Mouse (Mus musculus): ENCODE results near the gene Gpr35. TPM values are rescaled to one million over a fixed set of nuclear protein-coding genes. Genes with fewer than 3 reads are reported as not detected.

Gpr35 gene
- polyA plus RNA-seq, 1 experiment from 2014 or later, result 0.32 TPM

DNA sequence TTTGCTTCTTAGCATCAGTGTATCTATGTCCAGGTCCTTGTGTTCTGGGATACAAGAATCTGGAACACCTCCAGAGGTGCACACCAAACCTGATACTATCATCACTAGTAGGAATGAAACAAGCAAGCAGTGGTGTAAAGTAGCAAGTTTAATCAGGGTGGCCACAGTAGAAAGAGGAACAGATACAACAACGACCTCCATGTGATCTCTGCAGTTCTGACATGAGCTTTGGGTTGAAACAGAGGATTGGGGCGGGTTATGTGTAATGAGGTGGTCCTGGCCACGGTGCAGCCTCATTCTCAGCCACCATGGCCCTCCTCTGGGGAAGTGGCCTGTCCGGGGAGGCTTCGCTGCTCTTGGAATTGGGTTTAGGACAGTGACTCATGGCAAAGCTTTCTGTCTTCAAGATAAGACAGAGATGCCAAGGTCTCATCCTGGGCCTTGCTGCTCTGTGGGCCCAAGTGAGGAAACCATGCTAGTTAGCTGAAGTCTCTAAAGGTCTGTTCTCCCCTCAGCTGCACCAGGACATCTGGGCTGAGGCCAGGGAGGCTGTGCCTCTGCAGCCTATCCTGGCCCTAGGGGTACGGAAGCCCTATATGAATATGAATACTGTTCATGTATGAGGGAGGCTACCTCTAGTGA is 41.7 kb downstream of the Gpr35 start:
- H3K4me2 ChIP-seq (replicated peaks), result no peak overlapping the region
- H3K9me3 ChIP-seq (ENCODE audit: control insufficient read depth, low read length), result no peaks in the 10 kb centered on the region
- ATAC-seq (ENCODE audit: low FRiP score) (no peak), DNase-seq (ENCODE audit: low spot score) (no peak)
- no peaks in the 10 kb centered on the region for H3K36me3 ChIP-seq (replicated peaks; ENCODE audit: control insufficient read depth, insufficient read depth)
- no peak overlapping the region for H3K27ac ChIP-seq
- no peaks in the 10 kb centered on the region for H3K27me3 ChIP-seq (ENCODE audit: control insufficient read depth, insufficient read depth, low read length)
- 85% methylated on average over 6 of the region's 6 CpGs for WGBS
- H3K4me1 ChIP-seq (replicated peaks; ENCODE audit: control insufficient read depth, insufficient read depth, low read length), result no peaks in the 10 kb centered on the region
- no peak overlapping the region for H3K9ac ChIP-seq
- H3K4me3 ChIP-seq (replicated peaks; ENCODE audit: low read length), result no peak overlapping the region

DNA sequence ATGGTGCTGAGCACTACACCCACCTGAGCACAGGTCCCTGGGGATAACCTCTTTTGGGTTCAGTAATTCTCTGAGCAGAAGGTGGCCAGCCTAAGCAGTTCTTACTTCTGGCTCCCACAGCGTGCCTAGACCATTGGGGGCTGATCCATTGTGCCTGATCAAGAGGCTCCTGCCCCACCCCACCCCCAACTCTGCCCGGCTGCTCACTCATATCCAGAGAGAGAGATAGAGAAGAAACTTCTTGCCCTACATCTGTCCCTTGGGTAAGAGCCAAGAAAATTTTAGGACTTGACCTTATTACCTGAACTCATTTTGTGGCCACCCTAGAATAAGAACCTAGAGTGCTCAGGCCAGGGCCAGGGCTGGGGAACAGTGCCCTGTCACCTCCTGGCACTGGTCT is 42.2 kb downstream of the Gpr35 start:
- H3K4me3 ChIP-seq (replicated peaks; ENCODE audit: low read length), result no peak overlapping the region
- no peak overlapping the region for H3K9ac ChIP-seq
- H3K4me2 ChIP-seq (replicated peaks), result no peak overlapping the region
- no peak for ATAC-seq (ENCODE audit: low FRiP score)
- no peak for DNase-seq (ENCODE audit: low spot score)
- H3K27ac ChIP-seq, result no peak overlapping the region
- H3K27me3 ChIP-seq (ENCODE audit: control insufficient read depth, insufficient read depth, low read length), result no peaks in the 10 kb centered on the region
- no peaks in the 10 kb centered on the region for H3K36me3 ChIP-seq (replicated peaks; ENCODE audit: control insufficient read depth, insufficient read depth)
- WGBS, result 53% methylated on average over 2 of the region's 2 CpGs
- H3K4me1 ChIP-seq (replicated peaks; ENCODE audit: control insufficient read depth, insufficient read depth, low read length), result no peaks in the 10 kb centered on the region
- H3K9me3 ChIP-seq (ENCODE audit: control insufficient read depth, low read length), result no peaks in the 10 kb centered on the region

GRCm38 (mm10) chr1:93006061-93006460 is 55.4 kb downstream of the Gpr35 start, which contains the start of gene Aqp12:
Aqp12 (plus strand) TSS chr1:93006334.
- Histone ChIP-seq H3K9me3 (ENCODE audit: control insufficient read depth, low read length) (no peaks in the 10 kb centered on the region), H3K4me1 (replicated peaks; ENCODE audit: control insufficient read depth, insufficient read depth, low read length) (no peaks in the 10 kb centered on the region), H3K27ac (no peak within 1 kb of the TSS), H3K27me3 (ENCODE audit: control insufficient read depth, insufficient read depth, low read length) (no peaks in the 10 kb centered on the region), H3K9ac (no peak within 1 kb of the TSS), H3K36me3 (replicated peaks; ENCODE audit: control insufficient read depth, insufficient read depth) (no peaks in the 10 kb centered on the region), H3K4me2 (replicated peaks) (no peak within 1 kb of the TSS), H3K4me3 (replicated peaks; ENCODE audit: low read length) (no peak within 1 kb of the TSS)
- DNase-seq (ENCODE audit: low spot score), result no peak
- ATAC-seq (ENCODE audit: low FRiP score), result no peak
- WGBS, result 81% methylated on average over 7 of the region's 7 CpGs

- H3K27ac ChIP-seq, result no peak overlapping the region
- no peaks in the 10 kb centered on the region for H3K4me1 ChIP-seq (replicated peaks; ENCODE audit: control insufficient read depth, insufficient read depth, low read length)
- ATAC-seq (ENCODE audit: low FRiP score) (no peak), DNase-seq (ENCODE audit: low spot score) (no peak)
- no peak overlapping the region for H3K4me3 ChIP-seq (replicated peaks; ENCODE audit: low read length)
- H3K27me3 ChIP-seq (ENCODE audit: control insufficient read depth, insufficient read depth, low read length), result no peaks in the 10 kb centered on the region
- no peaks in the 10 kb centered on the region for H3K9me3 ChIP-seq (ENCODE audit: control insufficient read depth, low read length)
- H3K4me2 ChIP-seq (replicated peaks), result no peak overlapping the region
- H3K36me3 ChIP-seq (replicated peaks; ENCODE audit: control insufficient read depth, insufficient read depth), result no peaks in the 10 kb centered on the region
- no peak overlapping the region for H3K9ac ChIP-seq
- 74% methylated on average over 4 of the region's 4 CpGs for WGBS
Measured at GRCm38 (mm10) chr1:93009196-93009595, 58.5 kb downstream of the Gpr35 start.

DNA sequence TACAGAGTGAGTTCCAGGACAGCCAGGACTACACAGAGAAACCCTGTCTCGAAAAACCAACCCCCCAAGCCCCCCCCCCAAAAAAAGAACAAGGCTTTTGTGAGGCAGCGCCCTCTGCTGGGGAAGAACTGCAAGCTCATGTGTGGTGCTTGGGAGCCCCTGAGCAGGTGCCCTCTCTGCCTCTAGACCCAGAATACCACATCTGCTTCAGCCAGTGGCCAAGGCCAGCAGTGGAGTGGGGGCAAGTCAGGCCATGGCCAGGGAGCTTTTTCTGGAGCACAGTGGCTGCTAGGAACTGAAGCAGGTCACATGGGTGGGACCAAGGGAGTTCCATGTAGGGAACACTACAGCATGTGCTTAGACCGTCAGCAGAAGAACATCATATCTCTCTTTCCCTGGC is 60.1 kb downstream of the Gpr35 start:
- Histone ChIP-seq H3K27ac (no peak overlapping the region), H3K27me3 (ENCODE audit: control insufficient read depth, insufficient read depth, low read length) (no peaks in the 10 kb centered on the region), H3K9ac (no peak overlapping the region), H3K9me3 (ENCODE audit: control insufficient read depth, low read length) (no peaks in the 10 kb centered on the region), H3K36me3 (replicated peaks; ENCODE audit: control insufficient read depth, insufficient read depth) (peaks cover 7% of the 10 kb centered on the region; the same call in 1 of the 2 replicates), H3K4me1 (replicated peaks; ENCODE audit: control insufficient read depth, insufficient read depth, low read length) (no peaks in the 10 kb centered on the region), H3K4me3 (replicated peaks; ENCODE audit: low read length) (no peak overlapping the region), H3K4me2 (replicated peaks) (no peak overlapping the region)
- DNase-seq (ENCODE audit: low spot score), result no peak
- WGBS, result 32% methylated on average over 3 of the region's 3 CpGs
- no peak for ATAC-seq (ENCODE audit: low FRiP score)

GRCm38 (mm10) chr1:93012103-93012585 is 61.5 kb downstream of the Gpr35 start:
- H3K9me3 ChIP-seq (ENCODE audit: control insufficient read depth, low read length), result no peaks in the 10 kb centered on the region
- H3K4me3 ChIP-seq (replicated peaks; ENCODE audit: low read length), result no peak overlapping the region
- H3K27me3 ChIP-seq (ENCODE audit: control insufficient read depth, insufficient read depth, low read length), result no peaks in the 10 kb centered on the region
- DNase-seq (ENCODE audit: low spot score) (no peak), ATAC-seq (ENCODE audit: low FRiP score) (no peak)
- H3K36me3 ChIP-seq (replicated peaks; ENCODE audit: control insufficient read depth, insufficient read depth), result peaks cover 19% of the 10 kb centered on the region
- no peaks in the 10 kb centered on the region for H3K4me1 ChIP-seq (replicated peaks; ENCODE audit: control insufficient read depth, insufficient read depth, low read length)
- no peak overlapping the region for H3K9ac ChIP-seq
- no peak overlapping the region for H3K27ac ChIP-seq
- no peak overlapping the region for H3K4me2 ChIP-seq (replicated peaks)
- WGBS, result 87% methylated on average over 7 of the region's 7 CpGs

DNA sequence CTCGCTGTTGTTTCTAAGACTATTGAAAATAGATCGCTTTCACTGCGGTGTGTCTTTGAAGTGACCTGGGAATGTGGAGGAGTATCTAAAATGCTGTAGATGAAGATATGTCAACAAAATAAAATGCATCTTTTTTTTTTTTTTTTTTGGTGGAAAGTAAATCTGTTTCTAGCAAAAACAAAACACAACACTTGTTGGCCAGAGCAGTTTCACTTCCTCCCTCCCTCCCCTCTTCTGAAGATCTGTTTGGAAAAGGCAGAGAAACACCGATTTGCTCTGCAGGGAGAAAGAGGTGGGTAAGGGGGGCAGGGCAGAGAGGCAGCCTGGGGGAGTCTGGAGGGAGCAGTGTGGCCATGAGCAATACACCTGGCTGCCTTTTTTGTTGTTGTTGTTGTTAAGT is 62.7 kb downstream of the Gpr35 start:
- WGBS, result 88% methylated on average over 4 of the region's 4 CpGs
- ATAC-seq (ENCODE audit: low FRiP score) (no peak), DNase-seq (ENCODE audit: low spot score) (no peak)

DNA sequence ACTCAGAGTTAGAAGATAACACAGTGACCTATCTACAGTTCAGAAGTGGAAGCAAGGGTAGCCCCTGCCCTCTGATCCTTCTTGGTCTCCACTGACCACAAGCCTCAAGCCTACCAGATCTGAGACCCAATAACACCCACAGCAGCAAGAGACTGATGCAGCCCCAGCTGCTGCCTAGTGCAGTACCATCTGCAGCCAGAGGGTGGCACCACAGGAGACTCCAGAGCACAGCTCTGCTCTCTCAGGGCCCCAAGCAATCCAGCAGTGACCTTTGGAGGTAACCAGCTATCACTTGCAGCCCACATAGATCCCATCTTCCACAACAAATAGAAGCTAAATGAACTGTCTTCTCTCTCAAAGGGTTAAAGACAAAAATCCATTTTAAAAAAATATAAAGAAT is 63.8 kb downstream of the Gpr35 start:
- no peak overlapping the region for H3K27ac ChIP-seq
- no peak overlapping the region for H3K4me2 ChIP-seq (replicated peaks)

More for the DNA sequence above, 62.7 kb downstream of the Gpr35 start:
- no peaks in the 10 kb centered on the region for H3K27me3 ChIP-seq (ENCODE audit: control insufficient read depth, insufficient read depth, low read length)
- H3K4me3 ChIP-seq (replicated peaks; ENCODE audit: low read length), result no peak overlapping the region
- H3K4me2 ChIP-seq (replicated peaks), result no peak overlapping the region
- peaks cover 31% of the 10 kb centered on the region for H3K36me3 ChIP-seq (replicated peaks; ENCODE audit: control insufficient read depth, insufficient read depth)
- H3K27ac ChIP-seq, result no peak overlapping the region
- no peaks in the 10 kb centered on the region for H3K4me1 ChIP-seq (replicated peaks; ENCODE audit: control insufficient read depth, insufficient read depth, low read length)
- no peaks in the 10 kb centered on the region for H3K9me3 ChIP-seq (ENCODE audit: control insufficient read depth, low read length)
- no peak overlapping the region for H3K9ac ChIP-seq

DNA sequence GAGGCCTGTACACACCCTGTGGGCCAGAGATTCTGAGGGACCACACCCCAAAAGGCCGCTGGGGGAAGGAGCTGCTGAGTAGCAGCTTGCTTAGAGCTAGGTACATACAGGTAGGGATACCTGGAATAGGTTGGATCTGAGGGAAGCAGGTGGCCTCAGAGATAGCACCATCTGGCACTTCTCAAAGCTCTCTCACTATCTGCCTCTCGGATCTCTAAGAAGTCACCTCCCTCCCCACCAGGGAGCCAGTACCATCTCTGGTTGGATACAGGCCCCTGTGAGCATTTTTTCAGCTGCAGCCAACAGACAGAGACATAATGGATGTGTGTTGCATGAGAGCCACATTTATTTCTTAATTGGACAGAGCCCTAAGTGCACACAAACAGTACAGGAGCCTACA is 64.5 kb downstream of the Gpr35 start:
- Histone ChIP-seq H3K27ac (no peak overlapping the region), H3K4me3 (replicated peaks; ENCODE audit: low read length) (no peak overlapping the region), H3K36me3 (replicated peaks; ENCODE audit: control insufficient read depth, insufficient read depth) (peaks cover 49% of the 10 kb centered on the region), H3K9ac (no peak overlapping the region), H3K4me2 (replicated peaks) (no peak overlapping the region), H3K27me3 (ENCODE audit: control insufficient read depth, insufficient read depth, low read length) (no peaks in the 10 kb centered on the region), H3K4me1 (replicated peaks; ENCODE audit: control insufficient read depth, insufficient read depth, low read length) (no peaks in the 10 kb centered on the region), H3K9me3 (ENCODE audit: control insufficient read depth, low read length) (no peaks in the 10 kb centered on the region)
- no peak for DNase-seq (ENCODE audit: low spot score)
- no peak for ATAC-seq (ENCODE audit: low FRiP score)
- WGBS, result 66% methylated on average over 2 of the region's 2 CpGs

More for the DNA sequence above, 63.8 kb downstream of the Gpr35 start:
- DNase-seq (ENCODE audit: low spot score) (peak; percentile 72), ATAC-seq (ENCODE audit: low FRiP score) (peak; percentile 46; the same call in 1 of the 2 replicates)
- H3K36me3 ChIP-seq (replicated peaks; ENCODE audit: control insufficient read depth, insufficient read depth), result peaks cover 42% of the 10 kb centered on the region
- no peaks in the 10 kb centered on the region for H3K9me3 ChIP-seq (ENCODE audit: control insufficient read depth, low read length)
- H3K27me3 ChIP-seq (ENCODE audit: control insufficient read depth, insufficient read depth, low read length), result no peaks in the 10 kb centered on the region
- H3K4me3 ChIP-seq (replicated peaks; ENCODE audit: low read length), result no peak overlapping the region
- H3K4me1 ChIP-seq (replicated peaks; ENCODE audit: control insufficient read depth, insufficient read depth, low read length), result no peaks in the 10 kb centered on the region
- no peak overlapping the region for H3K9ac ChIP-seq

DNA sequence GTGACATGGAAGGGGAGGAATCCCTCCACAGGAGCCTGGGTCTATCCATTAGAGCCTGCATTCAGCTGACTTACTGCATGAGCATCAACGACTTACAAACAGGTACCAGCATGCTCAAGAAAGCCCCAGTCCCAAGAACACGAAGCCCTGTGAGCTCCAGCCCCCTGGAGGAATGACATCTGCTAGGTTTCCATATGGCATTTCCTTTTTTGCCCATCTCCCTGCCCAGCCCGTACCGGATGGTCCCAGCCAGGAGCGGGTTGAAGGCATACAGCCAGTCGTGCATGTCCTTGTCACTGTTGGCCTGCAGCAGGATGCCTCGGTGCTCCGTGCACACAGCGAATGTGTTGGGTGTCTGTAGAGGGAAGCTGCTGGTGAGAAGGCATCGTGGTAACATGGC is 68.1 kb downstream of the Gpr35 start:
- ATAC-seq (ENCODE audit: low FRiP score) (no peak), DNase-seq (ENCODE audit: low spot score) (no peak)
- 91% methylated on average over 10 of the region's 10 CpGs for WGBS
- Histone ChIP-seq H3K4me2 (replicated peaks) (no peak overlapping the region), H3K4me3 (replicated peaks; ENCODE audit: low read length) (no peak overlapping the region), H3K9me3 (ENCODE audit: control insufficient read depth, low read length) (no peaks in the 10 kb centered on the region), H3K9ac (no peak overlapping the region), H3K27ac (no peak overlapping the region), H3K27me3 (ENCODE audit: control insufficient read depth, insufficient read depth, low read length) (no peaks in the 10 kb centered on the region), H3K36me3 (replicated peaks; ENCODE audit: control insufficient read depth, insufficient read depth) (peaks cover 85% of the 10 kb centered on the region), H3K4me1 (replicated peaks; ENCODE audit: control insufficient read depth, insufficient read depth, low read length) (no peaks in the 10 kb centered on the region)
